Mouse (Mus musculus) E14TG2a.4 (cell line): Measurements from ENCODE around the gene Syne3.

ENCODE experiments used
- H3K27me3 ChIP-seq: 2 replicates; pipeline ENCODE4 v1.6.1; 2014; ENCODE audit warnings: low read length, control low read depth; ENCODE audit not compliant: insufficient read depth
- H3K36me3 ChIP-seq: 2 replicates; pipeline ENCODE4 v1.6.1; 2014; ENCODE audit warnings: low read length, control low read depth; ENCODE audit not compliant: insufficient read depth
- H3K4me1 ChIP-seq: replicated peaks from 2 replicates; pipeline ENCODE4 v1.6.1; 2014; ENCODE audit warnings: low read depth, low read length, control low read depth
- H3K4me3 ChIP-seq: replicated peaks from 2 replicates; pipeline ENCODE4 v1.5.1; 2014; ENCODE audit warnings: mild to moderate bottlenecking, low read length
- H3K9me3 ChIP-seq: 2 replicates; pipeline ENCODE4 v1.6.1; 2014; ENCODE audit warnings: low read length, control low read depth
- CTCF ChIP-seq: conservative IDR thresholded peaks from 2 replicates; pipeline ENCODE4 v1.5.1; 2014; ENCODE audit warnings: low read length
- NANOG ChIP-seq: IDR thresholded peaks from 2 replicates; pipeline ENCODE4 v1.6.1; 2014; ENCODE audit warnings: borderline replicate concordance, low read length, mixed read lengths
- POU5F1 ChIP-seq: IDR thresholded peaks from 2 replicates; pipeline ENCODE4 v1.6.1; 2014; ENCODE audit warnings: low read length, borderline replicate concordance

The Syne3 gene

GRCm38 (mm10) chr12:105029890-105030289, 20.3 kb upstream of the Syne3 start:
- Histone ChIP-seq H3K27me3 (no peaks in the 10 kb centered on the region), H3K36me3 (peaks cover 30% of the 10 kb centered on the region), H3K4me1 (peaks cover 58% of the 10 kb centered on the region), H3K4me3 (peak overlapping the region; percentile 97; the same call in 1 of the 2 replicates), H3K9me3 (no peaks in the 10 kb centered on the region)
- TF ChIP-seq POU5F1 (no peak), NANOG (no peak), CTCF (no peak)

DNA sequence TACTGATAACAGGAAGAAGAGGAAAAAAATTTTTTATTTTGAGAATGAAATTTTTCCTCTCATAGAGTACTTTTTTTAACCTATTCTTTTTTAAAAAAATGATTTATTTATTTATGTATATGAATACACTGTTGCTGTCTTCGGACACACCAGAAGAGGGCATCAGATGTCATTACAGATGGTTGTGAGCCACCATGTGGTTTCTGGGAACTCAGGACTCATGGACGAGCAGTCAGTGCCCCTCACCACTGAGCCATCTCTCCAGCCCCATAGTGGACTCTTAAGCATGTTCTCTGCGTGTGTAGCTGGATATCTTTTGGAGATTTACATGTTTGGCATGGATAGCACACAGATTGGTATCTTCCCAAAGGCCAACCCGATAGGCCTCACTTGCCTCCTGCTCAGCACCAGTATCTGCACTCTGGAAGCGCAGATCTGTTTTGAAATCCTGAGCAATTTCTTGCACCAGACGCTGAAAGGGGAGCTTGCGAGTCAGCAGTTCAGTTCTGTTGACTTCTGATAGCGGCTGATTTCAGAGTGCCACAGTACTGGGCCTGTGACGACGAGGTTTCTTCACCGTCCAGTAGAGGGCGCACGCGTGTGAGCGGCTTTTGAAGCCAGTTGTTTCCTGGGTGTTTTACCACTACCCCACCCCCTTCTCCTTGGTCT, 17.8 kb upstream of the Syne3 start:
- TF ChIP-seq POU5F1 (no peak), CTCF (peak; percentile 87)
- Histone ChIP-seq H3K4me1 (peaks cover 51% of the 10 kb centered on the region), H3K36me3 (peaks cover 27% of the 10 kb centered on the region), H3K27me3 (peaks cover 22% of the 10 kb centered on the region), H3K9me3 (no peaks in the 10 kb centered on the region), H3K4me3 (no peak overlapping the region)

DNA sequence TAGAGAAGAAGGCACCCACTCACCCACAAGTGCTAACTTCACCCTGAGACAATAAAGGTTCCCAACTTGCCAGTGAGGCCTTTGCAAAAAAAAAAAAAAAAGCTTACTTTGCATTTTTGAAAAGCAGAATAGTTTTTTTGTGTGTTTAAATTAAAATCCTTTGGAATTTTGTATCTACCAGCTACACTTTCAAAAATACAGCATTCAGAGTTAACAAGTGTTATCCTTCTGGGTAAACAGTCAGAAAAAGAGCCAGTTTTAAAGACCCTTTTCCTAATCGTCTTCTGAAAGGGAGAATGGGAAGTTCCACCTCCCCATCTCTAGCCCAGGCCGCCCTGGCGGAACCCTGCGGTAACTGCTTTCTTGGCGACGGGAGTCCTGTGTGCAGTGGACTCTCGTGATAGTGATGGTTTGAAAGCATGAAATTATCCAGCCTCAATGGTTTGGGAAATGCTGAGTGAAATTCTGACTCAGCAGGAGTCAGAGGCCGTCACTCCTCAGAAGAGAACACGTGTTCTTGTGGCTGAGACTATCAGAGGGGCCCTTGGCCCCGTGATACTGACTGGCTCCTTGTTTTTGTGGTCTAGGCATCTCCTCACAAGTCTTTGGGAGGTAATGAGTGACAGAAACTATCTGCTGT, 16.5 kb upstream of the Syne3 start:
- peaks cover 63% of the 10 kb centered on the region for H3K4me1 ChIP-seq
- no peaks in the 10 kb centered on the region for H3K9me3 ChIP-seq
- H3K36me3 ChIP-seq, result peaks cover 26% of the 10 kb centered on the region
- H3K27me3 ChIP-seq, result peaks cover 24% of the 10 kb centered on the region
- TF ChIP-seq NANOG, result no peak
- no peak; the same call in 1 of the 2 replicates for TF ChIP-seq CTCF
- TF ChIP-seq POU5F1, result no peak
- H3K4me3 ChIP-seq, result no peak overlapping the region

DNA sequence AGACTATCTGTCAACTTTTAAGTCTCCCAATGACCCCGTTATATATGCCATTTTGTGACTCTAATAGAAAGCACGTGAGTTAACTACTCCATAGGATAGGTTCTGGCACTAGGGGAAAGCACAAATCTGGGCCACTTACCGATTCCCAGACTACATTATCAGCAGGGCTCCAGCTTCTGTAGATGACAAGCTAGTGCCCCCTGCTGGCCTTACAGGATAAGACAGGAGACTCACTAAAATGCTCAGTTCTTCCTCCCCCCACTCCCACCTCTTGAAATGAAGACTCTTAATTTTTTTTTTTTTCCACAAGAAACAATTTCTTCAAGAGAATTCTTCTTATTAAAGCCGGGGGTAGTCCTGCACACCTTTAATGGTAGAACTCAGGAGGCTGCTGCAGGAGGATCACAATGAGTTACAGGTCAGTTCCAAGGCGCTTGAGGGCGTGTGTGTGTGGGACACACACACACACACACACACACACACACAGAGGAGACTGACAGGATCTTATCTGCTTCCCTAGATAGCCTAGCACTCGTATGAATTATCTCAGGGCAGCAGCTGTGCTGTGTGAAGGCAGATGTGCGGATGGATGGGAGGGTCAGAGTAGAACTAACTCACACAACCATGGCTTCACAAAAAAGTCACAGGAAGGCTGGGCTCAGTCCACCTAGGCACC, 15.8 kb upstream of the Syne3 start:
- Histone ChIP-seq H3K4me3 (no peak overlapping the region), H3K4me1 (peaks cover 63% of the 10 kb centered on the region), H3K36me3 (peaks cover 20% of the 10 kb centered on the region), H3K27me3 (peaks cover 24% of the 10 kb centered on the region), H3K9me3 (no peaks in the 10 kb centered on the region)
- TF ChIP-seq NANOG, result no peak
- TF ChIP-seq POU5F1, result no peak
- peak; percentile 66 for TF ChIP-seq CTCF

- Histone ChIP-seq H3K27me3 (peaks cover 24% of the 10 kb centered on the region), H3K36me3 (no peaks in the 10 kb centered on the region)
- TF ChIP-seq NANOG (no peak), CTCF (no peak), POU5F1 (no peak)
These were observed 13.2 kb upstream of the Syne3 start for GRCm38 (mm10) chr12:105022776-105023175.

GRCm38 (mm10) chr12:105022141-105022540, 12.5 kb upstream of the Syne3 start:
- Histone ChIP-seq H3K36me3 (no peaks in the 10 kb centered on the region), H3K9me3 (no peaks in the 10 kb centered on the region), H3K4me3 (peak overlapping the region; percentile 73), H3K27me3 (peaks cover 24% of the 10 kb centered on the region), H3K4me1 (peaks cover 47% of the 10 kb centered on the region)
- TF ChIP-seq POU5F1 (no peak), NANOG (no peak), CTCF (no peak)

More at GRCm38 (mm10) chr12:105022776-105023175, 13.2 kb upstream of the Syne3 start:
- no peaks in the 10 kb centered on the region for H3K9me3 ChIP-seq
- H3K4me3 ChIP-seq, result peak overlapping the region; percentile 73
- H3K4me1 ChIP-seq, result peaks cover 50% of the 10 kb centered on the region

DNA sequence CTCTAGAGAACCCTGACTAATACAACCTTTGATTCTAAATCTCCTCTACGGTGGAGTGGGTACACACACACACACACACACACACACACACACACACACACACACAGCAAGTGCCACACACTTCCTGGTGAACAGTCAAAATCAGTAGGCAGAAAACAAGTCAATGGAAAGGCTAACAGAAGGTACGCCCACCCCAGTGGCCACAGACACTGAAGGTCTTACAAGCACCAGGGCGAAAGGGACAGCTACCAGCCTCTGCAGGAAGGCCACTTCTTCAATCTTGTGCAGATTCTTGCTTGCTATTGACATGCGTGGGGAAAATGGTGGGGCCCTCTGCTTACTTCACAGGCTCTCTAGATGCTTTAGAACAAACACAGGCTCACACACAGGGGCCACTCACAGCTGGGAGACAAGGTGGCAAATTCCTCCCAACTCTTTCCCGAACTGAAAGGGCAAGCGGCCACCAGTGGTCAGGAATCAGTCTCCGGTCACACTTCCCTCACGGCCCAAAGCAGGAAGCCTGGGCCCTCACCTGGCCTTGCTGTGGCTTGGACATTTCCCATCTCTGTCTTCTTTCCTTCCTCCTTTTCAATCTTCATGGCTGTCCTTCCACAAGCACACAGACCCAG, 11.9 kb upstream of the Syne3 start:
- TF ChIP-seq NANOG (no peak), POU5F1 (no peak), CTCF (no peak)
- no peaks in the 10 kb centered on the region for H3K9me3 ChIP-seq
- peaks cover 24% of the 10 kb centered on the region for H3K27me3 ChIP-seq
- H3K4me1 ChIP-seq, result peaks cover 50% of the 10 kb centered on the region
- H3K4me3 ChIP-seq, result peak overlapping the region; percentile 73
- no peaks in the 10 kb centered on the region for H3K36me3 ChIP-seq
